Mouse (Mus musculus) adrenal gland, postnatal 10 days (tissue): ENCODE results near the gene Filip1l. TPM values are rescaled to one million over a fixed set of nuclear protein-coding genes. Genes with fewer than 3 reads are reported as not detected.

Source experiments
- DNase-seq: peaks from one replicate; pipeline ENCODE4 v3.0.0; 2021; ENCODE audit warnings: mixed read lengths
- total RNA-seq, 2 experiments: library from RNA; stranded (reverse); gene quantifications; 2 replicates each; pipeline ENCODE4 v1.2.3; 2021

Gene Filip1l
- total RNA-seq, 2 experiments from 2014 or later: 22.6 to 23.1 TPM

- DNase-seq: no peak
Measured at GRCm38 (mm10) chr16:57570789-57571311, 218.0 kb downstream of the Filip1l start.

- no peak for DNase-seq
Measured at GRCm38 (mm10) chr16:57573831-57574230, 220.9 kb downstream of the Filip1l start.

- DNase-seq: no peak
Measured at GRCm38 (mm10) chr16:57575764-57576388, 223.0 kb downstream of the Filip1l start.

- DNase-seq: no peak
Measured at GRCm38 (mm10) chr16:57577519-57577918, 224.6 kb downstream of the Filip1l start.

GRCm38 (mm10) chr16:57580041-57580440 is 227.1 kb downstream of the Filip1l start:
- DNase-seq: no peak

GRCm38 (mm10) chr16:57582008-57582407 is 229.1 kb downstream of the Filip1l start:
- DNase-seq: peak; percentile 24

GRCm38 (mm10) chr16:57585201-57585600 is 232.3 kb downstream of the Filip1l start:
- DNase-seq: no peak

GRCm38 (mm10) chr16:57593422-57594157 is 240.7 kb downstream of the Filip1l start:
- peak; percentile 34 for DNase-seq

GRCm38 (mm10) chr16:57597295-57597957 is 244.5 kb downstream of the Filip1l start:
- no peak for DNase-seq

GRCm38 (mm10) chr16:57601031-57601430 is 248.1 kb downstream of the Filip1l start:
- no peak for DNase-seq

- peak; percentile 92 for DNase-seq
Measured at GRCm38 (mm10) chr16:57606444-57607227, 253.7 kb downstream of the Filip1l start, which contains the start of gene Cmss1. Cmss1 (minus strand) TSS chr16:57606864.

- peak; percentile 59 for DNase-seq
Measured at GRCm38 (mm10) chr16:57611768-57612167, 258.9 kb downstream of the Filip1l start.

Other genes starting within 250 kb of the Filip1l start
- gene Tomm70a, start 231.4 kb upstream of the Filip1l start, total RNA-seq: 10 to 100 TPM; 62.0 to 63.9 TPM
- gene Nit2, start 185.8 kb upstream of the Filip1l start, total RNA-seq: 10 to 100 TPM; 88.7 to 94.6 TPM
- gene Tbc1d23, start 121.6 kb upstream of the Filip1l start, total RNA-seq: 10 to 100 TPM; 37.7 to 42.6 TPM
- gene Tmem30c, start 60.2 kb upstream of the Filip1l start, total RNA-seq: not detected